Mouse (Mus musculus) megakaryocyte, embryonic 14.5 days (primary cell): ENCODE measurements around the gene Nat8f4.
A peak's percentile ranks its signal among the peaks of the same experiment; 100 is the strongest.
"Not testable (repeated sequence)": the region's sequence is repeated elsewhere in the genome, so short reads cannot be mapped to it uniquely, and the experiment has no call there.

Experiments used
- FLI1 ChIP-seq: IDR thresholded peaks from 2 replicates; pipeline ENCODE4 v1.6.1; 2012; ENCODE audit warnings: low read length, inconsistent platforms, mixed read lengths
- GATA1 ChIP-seq: IDR thresholded peaks from 3 replicates; pipeline ENCODE4 v1.6.1; 2012; ENCODE audit warnings: mixed read lengths, low read length, inconsistent platforms, borderline replicate concordance

DNA sequence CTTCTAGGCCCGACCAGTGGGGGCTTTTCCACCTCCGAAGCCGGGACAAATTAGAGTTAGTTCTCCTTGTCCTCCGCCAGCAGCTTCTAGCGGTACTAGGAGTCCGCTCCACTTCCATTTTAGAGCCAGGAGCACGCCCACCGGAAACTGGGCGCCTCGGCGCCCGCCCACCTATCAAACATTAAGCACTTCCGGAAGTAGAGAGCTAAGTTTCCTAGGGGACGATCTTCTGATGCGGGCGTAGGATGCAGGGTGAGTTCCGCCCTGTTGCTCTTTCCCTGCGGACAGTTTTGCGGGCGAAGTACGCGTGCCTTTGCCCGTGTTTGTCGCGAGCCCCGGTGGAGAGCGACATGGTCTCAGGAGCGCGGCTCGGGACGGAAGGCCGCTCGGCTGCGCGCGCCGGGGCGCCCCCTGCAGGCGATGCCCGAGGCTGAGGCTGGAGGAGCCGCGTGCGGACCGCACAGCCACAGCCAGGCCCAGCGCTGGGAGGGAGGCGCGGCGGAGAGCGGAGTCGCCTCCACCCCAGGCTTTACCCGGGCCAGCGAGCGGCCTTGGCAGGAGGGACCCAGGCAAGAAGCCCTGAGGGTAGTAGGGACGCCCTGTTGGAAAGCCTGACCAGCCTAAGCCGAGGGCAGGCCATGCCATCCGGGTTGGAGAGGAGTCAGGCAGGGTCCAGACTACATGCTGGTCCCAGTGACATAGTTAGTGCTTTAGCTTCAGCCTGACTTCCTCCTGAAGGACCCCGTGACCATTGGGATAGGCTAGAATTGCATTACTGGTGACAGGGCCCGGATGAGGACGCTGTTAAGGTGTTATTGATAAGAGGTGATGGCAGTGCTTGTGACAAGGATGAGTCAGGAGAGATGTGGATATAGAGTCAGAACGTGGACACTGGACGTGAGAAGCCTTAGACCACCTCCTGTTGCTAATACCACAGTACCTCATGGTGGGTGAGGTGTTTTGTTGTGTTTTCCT is 11.1 kb upstream of the Nat8f4 start, which contains the start of gene Nat8f1:
- not testable (repeated sequence) for TF ChIP-seq GATA1
- peak; percentile 71; the same call in 1 of the 2 replicates for TF ChIP-seq FLI1
